In the genomic region with DNA sequence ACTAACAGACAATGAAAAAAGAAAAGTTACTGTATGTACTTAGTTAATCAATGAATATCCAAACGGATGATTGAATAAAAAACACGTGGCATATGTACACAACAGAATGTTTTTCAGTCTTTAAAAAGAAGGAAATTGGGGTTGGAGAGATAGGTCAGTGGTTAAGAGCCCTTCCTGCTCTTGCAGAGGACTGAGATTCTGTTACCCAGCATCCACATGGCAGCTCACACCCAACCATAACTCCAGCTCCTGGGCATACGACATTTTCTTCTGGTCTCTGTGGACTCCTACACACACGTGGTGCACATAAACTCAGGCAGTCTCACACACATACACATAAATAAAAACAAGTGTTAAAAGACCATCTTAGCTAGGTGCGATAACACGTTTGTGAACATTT, we compare ENCODE assay signal across 19 mouse cellular contexts.
"Had no signal": no experiment of that assay in that cellular context is flagged by ENCODE, and none has a peak within 500 bp of the region (broad histone marks: within the 10 kb centered on the region; RNA-seq: fewer than 3 reads in every experiment).

No protein-coding gene starts in this region.

- ATAC-seq: forebrain, embryonic 13.5 days; forebrain, embryonic 14.5 days; forebrain, embryonic 15.5 days; forebrain, embryonic 16.5 days; forebrain, postnatal 0 days had no signal

- DNase-seq: cerebellum, adult 8-10 months; cerebellum, adult 9-10 months; cerebellum, adult 9-11 months; cerebellum, postnatal 10 days; cerebellum, postnatal 14 days; cerebellum, postnatal 25 days; cerebellum, postnatal 36 days; embryo, embryonic 11 days; forebrain, postnatal 0 days; gastrocnemius, adult 2 months; gastrocnemius, postnatal 10 days; gastrocnemius, postnatal 14 days; gastrocnemius, postnatal 25 days; gastrocnemius, postnatal 36 days; heart, adult 2 months had no signal
